Mouse (Mus musculus) stomach, embryonic 14.5 days (tissue): ENCODE results near the gene Homer3. TPM values are rescaled to one million over a fixed set of nuclear protein-coding genes. Genes with fewer than 3 reads are reported as not detected.

Experiments used
- ATAC-seq: fragments of 200-750 bp; cut with Nextera tagmentation; 2 replicates; pipeline ENCODE4 v1.8.0; 2017; ENCODE audit warnings: low read depth, moderate TSS enrichment; ENCODE audit not compliant: insufficient number of reproducible peaks, insufficient read depth, low FRiP score
- H3K27ac ChIP-seq: fragments of 300-500 bp; sonication (generic); 2 replicates; pipeline ENCODE4 v1.5.1; 2014; ENCODE audit warnings: mild to moderate bottlenecking, low read length, moderate library complexity, mixed read lengths
- H3K27me3 ChIP-seq: fragments of 300-500 bp; sonication (generic); 2 replicates; pipeline ENCODE4 v1.6.1; 2014; ENCODE audit warnings: low read length, control low read depth, mixed read lengths; ENCODE audit not compliant: control insufficient read depth, insufficient read depth
- H3K36me3 ChIP-seq: fragments of 300-500 bp; sonication (generic); 2 replicates; pipeline ENCODE4 v1.6.1; 2014; ENCODE audit warnings: mild to moderate bottlenecking, control low read depth, low read length, moderate library complexity, mixed read lengths; ENCODE audit not compliant: control insufficient read depth, insufficient read depth
- H3K4me1 ChIP-seq: fragments of 300-500 bp; sonication (generic); 2 replicates; pipeline ENCODE4 v1.6.1; 2014; ENCODE audit warnings: low read length, control low read depth, mixed read lengths; ENCODE audit not compliant: control insufficient read depth, insufficient read depth
- H3K4me2 ChIP-seq: fragments of 300-500 bp; sonication (generic); replicated peaks from 2 replicates; pipeline ENCODE4 v1.6.1; 2014; ENCODE audit warnings: low read depth, low read length, control low read depth
- H3K4me3 ChIP-seq: fragments of 300-500 bp; sonication (generic); 2 replicates; pipeline ENCODE4 v1.5.1; 2014; ENCODE audit warnings: low read depth, low read length, control low read depth
- H3K9ac ChIP-seq: fragments of 300-500 bp; sonication (generic); replicated peaks from 2 replicates; pipeline ENCODE4 v1.6.1; 2014; ENCODE audit warnings: low read depth, mild to moderate bottlenecking, control low read depth, low read length, moderate library complexity, mixed read lengths
- H3K9me3 ChIP-seq: fragments of 300-500 bp; sonication (generic); 2 replicates; pipeline ENCODE4 v1.6.1; 2016; ENCODE audit warnings: low read depth, low read length, control low read depth; ENCODE audit not compliant: control insufficient read depth
- WGBS: fragments of 180-500 bp; shearing (Covaris S2); extraction: QIAGEN DNeasy Blood & Tissue Kit; methylation state at CpG from one replicate; pipeline ENCODE4 v1.1.7; 2014; 5-methylcytosine and 5-hydroxymethylcytosine counted together
- polyA plus RNA-seq: library from polyadenylated mRNA; unstranded; fragments of >200 nt; fragmentation: Nextera tagmentation; extraction: Ambion mirVana; gene quantifications from 2 replicates; pipeline ENCODE4 v1.2.1, GENCODE M21; 2014

Homer3 gene
- polyA plus RNA-seq, 1 experiment from 2014 or later, result 33.7 TPM

DNA sequence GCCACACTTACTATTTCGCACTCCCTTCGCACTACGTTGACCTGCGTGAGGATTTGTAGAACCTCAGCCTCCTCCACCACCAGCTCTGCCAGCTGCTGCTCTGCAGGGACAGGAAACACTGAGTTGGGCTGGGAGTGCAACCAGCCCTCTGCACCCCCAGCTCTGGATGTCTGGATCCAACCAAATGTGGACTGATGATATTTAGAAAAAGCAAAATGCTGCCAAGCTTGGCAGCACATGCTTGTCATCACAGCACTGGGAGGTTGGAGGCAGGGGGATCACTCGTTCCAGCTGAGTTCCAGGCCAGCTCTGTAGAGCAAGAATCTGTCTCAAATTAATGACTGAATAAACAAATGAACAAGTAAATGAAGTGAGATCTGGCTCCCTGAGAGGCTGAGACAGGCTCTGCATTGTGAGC, 11.4 kb downstream of the Homer3 start:
- no peak overlapping the region for H3K27ac ChIP-seq
- H3K9ac ChIP-seq, result no peak overlapping the region
- no peak for ATAC-seq
- H3K4me2 ChIP-seq, result no peak overlapping the region
- H3K4me3 ChIP-seq, result no peak overlapping the region
- H3K9me3 ChIP-seq, result no peaks in the 10 kb centered on the region
- peaks cover 84% of the 10 kb centered on the region for H3K36me3 ChIP-seq
- WGBS, result 57% methylated on average over 5 of the region's 5 CpGs
- no peaks in the 10 kb centered on the region for H3K27me3 ChIP-seq
- H3K4me1 ChIP-seq, result no peaks in the 10 kb centered on the region

DNA sequence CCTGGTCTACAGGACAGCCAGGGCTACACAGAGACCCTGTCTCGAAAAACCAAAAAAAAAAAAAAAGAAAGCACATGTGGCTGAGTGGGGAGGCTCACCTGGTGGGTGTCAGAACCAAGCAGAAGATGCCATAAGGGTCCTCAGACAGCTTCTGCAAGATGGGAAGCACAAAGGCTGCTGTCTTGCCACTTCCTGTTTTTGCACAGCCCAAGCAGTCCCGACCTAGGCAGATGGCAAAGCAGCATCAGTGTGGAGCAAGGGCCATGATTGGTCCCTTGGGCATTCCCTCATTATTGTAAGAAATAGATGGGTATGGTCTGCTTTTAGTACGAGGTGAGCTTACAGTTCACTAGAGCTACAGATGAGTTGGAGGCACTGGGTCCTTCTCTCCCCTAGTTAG, 18.3 kb downstream of the Homer3 start:
- Histone ChIP-seq H3K9ac (no peak overlapping the region), H3K4me1 (peaks cover 9% of the 10 kb centered on the region), H3K36me3 (peaks cover 48% of the 10 kb centered on the region), H3K4me3 (no peak overlapping the region), H3K27me3 (no peaks in the 10 kb centered on the region), H3K9me3 (no peaks in the 10 kb centered on the region), H3K27ac (no peak overlapping the region), H3K4me2 (no peak overlapping the region)
- 89% methylated on average over 3 of the region's 3 CpGs for WGBS
- no peak for ATAC-seq

DNA sequence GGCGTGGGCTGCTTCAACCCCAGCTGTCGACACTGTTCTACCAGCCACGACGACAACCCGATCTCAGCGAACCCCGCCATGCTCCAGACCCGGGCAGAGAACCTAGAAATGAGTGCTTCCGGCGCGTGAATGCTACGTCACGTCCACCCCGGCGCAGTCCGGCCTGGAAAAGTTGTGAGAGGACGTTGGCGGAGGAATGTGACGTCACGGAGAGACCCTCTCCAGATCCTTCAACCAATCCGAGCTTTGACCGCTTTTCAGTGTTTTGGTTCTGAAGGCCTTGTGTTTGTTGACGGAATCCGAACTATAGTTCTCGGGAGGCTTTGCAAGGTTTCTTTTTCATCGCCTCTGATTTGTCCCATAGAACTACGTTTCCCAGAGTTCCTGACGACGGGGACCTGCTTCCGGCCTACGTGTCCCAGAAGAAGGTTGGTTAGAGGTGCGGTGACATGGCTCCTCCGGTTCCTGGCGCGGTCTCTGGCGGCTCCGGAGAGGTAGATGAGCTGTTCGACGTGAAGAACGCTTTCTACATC, 19.8 kb downstream of the Homer3 start, which contains the start of the genes Ddx49 and Cope:
Ddx49 (minus strand) TSS at position 132 of the 533 bp plus-strand sequence.
Cope (plus strand) TSS at position 161 of the 533 bp plus-strand sequence.
- peaks cover 45% of the 10 kb centered on the region for H3K36me3 ChIP-seq
- peak within 1 kb of the TSS; percentile 80 for H3K4me2 ChIP-seq
- ATAC-seq, result peak; percentile 94
- peaks cover 9% of the 10 kb centered on the region for H3K4me1 ChIP-seq
- H3K27me3 ChIP-seq, result no peaks in the 10 kb centered on the region
- H3K4me3 ChIP-seq, result peak within 1 kb of the TSS; percentile 54
- no peaks in the 10 kb centered on the region for H3K9me3 ChIP-seq
- WGBS, result under 1% methylated on average over 40 of the region's 40 CpGs
- H3K9ac ChIP-seq, result peak within 1 kb of the TSS; percentile 84
- H3K27ac ChIP-seq, result peak within 1 kb of the TSS; percentile 64

DNA sequence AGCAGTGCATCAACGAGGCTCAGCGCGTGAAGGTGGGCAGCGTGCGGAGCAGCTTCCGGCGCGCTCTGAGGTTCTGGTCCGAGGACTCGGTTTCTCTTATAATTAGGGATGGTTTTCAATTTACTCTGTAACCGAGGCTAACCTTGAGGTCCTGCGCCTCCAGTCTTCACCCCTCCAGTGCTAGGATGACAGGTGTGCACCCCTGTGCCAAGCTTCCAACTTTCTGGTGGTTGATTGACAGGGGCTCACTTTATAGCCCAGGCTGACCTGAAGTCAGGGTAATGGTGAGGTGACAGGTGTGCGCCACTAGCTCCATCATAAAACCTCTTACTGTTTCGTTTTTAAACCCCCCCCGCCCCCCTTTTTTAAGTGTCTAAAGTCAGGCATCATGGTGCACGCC, 20.3 kb downstream of the Homer3 start:
- peak overlapping the region; percentile 80 for H3K4me2 ChIP-seq
- WGBS, result 4% methylated on average over 16 of the region's 16 CpGs
- peaks cover 46% of the 10 kb centered on the region for H3K36me3 ChIP-seq
- H3K27me3 ChIP-seq, result no peaks in the 10 kb centered on the region
- H3K9ac ChIP-seq, result peak overlapping the region; percentile 84
- peak overlapping the region; percentile 64 for H3K27ac ChIP-seq
- H3K4me3 ChIP-seq, result peak overlapping the region; percentile 54
- 0 out of 2 replicates have a peak, but pooled peaks have one; percentile 4 for ATAC-seq
- peaks cover 9% of the 10 kb centered on the region for H3K4me1 ChIP-seq
- H3K9me3 ChIP-seq, result no peaks in the 10 kb centered on the region

DNA sequence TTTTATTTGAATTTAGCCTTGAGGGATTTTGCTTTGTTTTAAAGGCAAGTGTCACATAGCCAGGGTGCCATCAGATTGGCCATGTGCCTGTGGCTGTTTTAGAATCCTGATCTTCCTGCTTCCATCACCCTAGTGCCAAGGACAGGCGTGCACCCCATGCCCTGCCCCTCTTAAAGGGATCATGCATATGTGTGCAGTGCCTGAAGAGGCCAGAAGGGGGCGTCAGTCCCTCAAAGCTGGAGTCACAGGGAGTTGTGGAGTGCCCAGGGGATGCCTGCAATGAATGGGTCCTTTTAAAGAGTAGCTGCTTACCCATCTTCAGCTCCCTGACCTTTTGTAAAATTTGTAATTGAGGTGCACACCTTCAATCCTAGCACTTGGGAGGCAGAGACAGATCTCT, 26.7 kb downstream of the Homer3 start:
- H3K9ac ChIP-seq, result no peak overlapping the region
- H3K9me3 ChIP-seq, result no peaks in the 10 kb centered on the region
- H3K27ac ChIP-seq, result no peak overlapping the region
- 34% methylated on average over 2 of the region's 2 CpGs for WGBS
- no peaks in the 10 kb centered on the region for H3K4me1 ChIP-seq
- H3K4me3 ChIP-seq, result no peak overlapping the region
- no peak for ATAC-seq
- no peaks in the 10 kb centered on the region for H3K27me3 ChIP-seq
- H3K36me3 ChIP-seq, result peaks cover 72% of the 10 kb centered on the region
- no peak overlapping the region for H3K4me2 ChIP-seq

DNA sequence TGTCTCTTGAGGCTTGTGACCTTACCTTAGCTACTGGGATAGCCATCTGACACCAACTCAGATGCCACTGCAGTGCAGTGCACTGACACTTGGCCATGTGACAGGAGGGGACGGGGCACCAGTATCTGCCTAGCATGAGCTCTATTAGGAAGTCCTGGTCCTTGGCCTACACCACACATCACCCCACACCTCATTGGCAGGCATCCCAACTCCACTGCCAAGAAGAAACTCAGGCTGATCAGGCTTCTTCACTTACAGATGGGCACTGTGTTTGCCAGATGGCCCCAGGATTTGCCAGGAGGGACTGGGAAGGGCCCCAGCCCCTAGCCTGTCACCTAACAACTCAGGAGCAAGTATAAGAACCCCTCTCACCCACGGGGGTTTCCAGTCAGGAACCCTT, 30.8 kb downstream of the Homer3 start:
- Histone ChIP-seq H3K4me1 (peaks cover 13% of the 10 kb centered on the region), H3K9ac (no peak overlapping the region), H3K9me3 (no peaks in the 10 kb centered on the region), H3K4me3 (no peak overlapping the region), H3K36me3 (peaks cover 39% of the 10 kb centered on the region), H3K27me3 (no peaks in the 10 kb centered on the region), H3K4me2 (no peak overlapping the region), H3K27ac (no peak overlapping the region)
- 85% methylated on average over 2 of the region's 2 CpGs for WGBS
- no peak for ATAC-seq

DNA sequence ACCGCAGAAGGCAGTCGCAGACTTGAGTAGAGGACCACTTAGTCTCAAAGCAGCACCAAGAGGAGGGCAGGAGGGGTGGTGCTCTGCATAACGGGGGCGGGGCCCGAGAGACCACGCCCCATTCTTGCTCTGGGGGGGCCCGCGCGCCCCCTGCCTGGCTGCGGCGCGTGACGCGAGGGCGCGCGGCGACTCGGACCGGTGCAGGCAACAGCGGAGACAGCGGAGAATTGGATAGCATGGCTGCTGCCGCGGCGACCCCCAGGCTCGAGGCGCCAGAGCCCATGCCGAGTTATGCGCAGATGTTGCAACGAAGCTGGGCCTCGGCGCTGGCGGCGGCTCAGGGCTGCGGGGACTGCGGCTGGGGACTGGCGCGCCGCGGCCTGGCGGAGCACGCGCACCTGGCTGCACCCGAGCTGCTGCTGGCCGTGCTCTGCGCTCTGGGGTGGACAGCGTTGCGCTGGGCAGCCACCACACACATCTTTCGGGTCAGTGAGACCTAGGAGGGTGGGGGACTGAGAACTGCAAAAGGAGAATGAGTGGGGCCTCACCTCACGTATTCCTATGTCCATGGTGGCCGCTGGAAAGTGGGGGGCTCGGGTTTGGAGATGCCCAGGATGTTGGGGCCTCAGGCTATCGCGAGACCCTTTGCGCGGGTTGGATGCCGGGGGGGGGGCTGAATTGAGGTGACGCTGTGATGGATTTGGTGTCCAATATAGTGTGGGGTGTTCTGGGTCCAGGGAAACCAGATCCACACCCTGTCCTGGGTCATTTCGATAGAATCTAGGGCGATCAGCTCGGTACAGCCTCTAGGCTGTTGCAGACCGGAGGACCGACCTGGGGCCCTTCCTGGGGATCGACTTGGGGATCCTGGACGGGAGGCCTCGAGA, 33.2 kb downstream of the Homer3 start, which contains the start of gene Cers1:
Cers1 (plus strand) TSS at position 152 of the 887 bp plus-strand sequence.
- Histone ChIP-seq H3K4me3 (peak within 1 kb of the TSS; percentile 55), H3K9ac (peak within 1 kb of the TSS; percentile 45; the same call in 1 of the 2 replicates), H3K27ac (peak within 1 kb of the TSS; percentile 69), H3K4me2 (peak within 1 kb of the TSS; percentile 74), H3K27me3 (no peaks in the 10 kb centered on the region), H3K9me3 (no peaks in the 10 kb centered on the region), H3K36me3 (peaks cover 25% of the 10 kb centered on the region), H3K4me1 (peaks cover 13% of the 10 kb centered on the region)
- peak; percentile 67 for ATAC-seq
- 2% methylated on average over 66 of the region's 66 CpGs for WGBS
